Mouse (Mus musculus) embryo, embryonic 10 days (tissue): ENCODE results near the gene Akr1c14.
A peak's percentile ranks its signal among the peaks of the same experiment; 100 is the strongest.
"Not testable (repeated sequence)": the region's sequence is repeated elsewhere in the genome, so short reads cannot be mapped to it uniquely, and the experiment has no call there.

Experiments
- DNase-seq: peaks from one replicate; pipeline ENCODE4 v3.0.0-alpha.2; 2015; ENCODE audit warnings: low spot score

Akr1c14 gene

GRCm38 (mm10) chr13:4048719-4049118 is at the start of gene Akr1c14:
Gene Akr1c14 (plus strand): TSS chr13:4049011.
- no peak for DNase-seq

- peak; percentile 82 for DNase-seq
These were observed 47.1 kb upstream of the Akr1c14 start for GRCm38 (mm10) chr13:4001687-4002086.

- no peak for DNase-seq
These were observed 38.0 kb upstream of the Akr1c14 start for GRCm38 (mm10) chr13:4010784-4011183.

GRCm38 (mm10) chr13:4013811-4014210 is 35.0 kb upstream of the Akr1c14 start:
- no peak for DNase-seq

- no peak for DNase-seq
These were observed 18.9 kb upstream of the Akr1c14 start for GRCm38 (mm10) chr13:4029897-4030296.

GRCm38 (mm10) chr13:4032512-4032911 is 16.3 kb upstream of the Akr1c14 start:
- DNase-seq = no peak

- no peak for DNase-seq
These were observed 13.8 kb upstream of the Akr1c14 start for GRCm38 (mm10) chr13:4035052-4035451.

GRCm38 (mm10) chr13:4046113-4046512 is 2.7 kb upstream of the Akr1c14 start:
- no peak for DNase-seq

- DNase-seq = no peak
These were observed 2.0 kb upstream of the Akr1c14 start for GRCm38 (mm10) chr13:4046841-4047240.

GRCm38 (mm10) chr13:4048226-4048625 is 585 bp upstream of the Akr1c14 start:
- no peak for DNase-seq

- no peak for DNase-seq
These were observed 844 bp downstream of the Akr1c14 start for GRCm38 (mm10) chr13:4049655-4050054.

- DNase-seq = no peak
These were observed 6.6 kb downstream of the Akr1c14 start for GRCm38 (mm10) chr13:4055450-4055849.

- no peak for DNase-seq
These were observed 7.4 kb downstream of the Akr1c14 start for GRCm38 (mm10) chr13:4056211-4056610.

GRCm38 (mm10) chr13:4058239-4058638 is 9.4 kb downstream of the Akr1c14 start:
- DNase-seq = not testable (repeated sequence)

- DNase-seq = no peak
These were observed 10.6 kb downstream of the Akr1c14 start for GRCm38 (mm10) chr13:4059363-4059762.

- no peak for DNase-seq
These were observed 11.5 kb downstream of the Akr1c14 start for GRCm38 (mm10) chr13:4060214-4060730.

- DNase-seq = no peak
These were observed 28.0 kb downstream of the Akr1c14 start for GRCm38 (mm10) chr13:4076517-4077435.

GRCm38 (mm10) chr13:4079876-4080275 is 31.1 kb downstream of the Akr1c14 start:
- no peak for DNase-seq

- no peak for DNase-seq
These were observed 52.9 kb downstream of the Akr1c14 start for GRCm38 (mm10) chr13:4101691-4102090.

GRCm38 (mm10) chr13:4102721-4103120 is 53.9 kb downstream of the Akr1c14 start:
- DNase-seq = no peak

GRCm38 (mm10) chr13:4110281-4111188 is 61.7 kb downstream of the Akr1c14 start:
- peak; percentile 92 for DNase-seq

- DNase-seq = no peak
These were observed 70.5 kb downstream of the Akr1c14 start for GRCm38 (mm10) chr13:4119181-4119904.
